Mouse (Mus musculus) CH12.LX (cell line): ENCODE results near the gene Jak1. TPM values are rescaled to one million over a fixed set of nuclear protein-coding genes. Genes with fewer than 3 reads are reported as not detected.

Source experiments
- DNase-seq: peaks from one replicate; pipeline ENCODE4 v3.0.0-alpha.2; 2013; ENCODE audit errors: extremely low read depth
- H3K27ac ChIP-seq: 2 replicates; pipeline ENCODE4 v1.5.1; 2012; ENCODE audit warnings: low read depth, mild to moderate bottlenecking, control low read depth, moderate library complexity; ENCODE audit not compliant: insufficient read depth
- H3K27me3 ChIP-seq: replicated peaks from 2 replicates; pipeline ENCODE3; 2012; ENCODE audit warnings: inconsistent platforms
- H3K36me3 ChIP-seq, 2 experiments: replicated peaks in 1 of 2; 2 replicates each; pipeline versions ENCODE3 to v1.6.1; 2012; ENCODE audit warnings: inconsistent platforms in 1 of 2, low read length in 1 of 2, mild to moderate bottlenecking in 1 of 2, mixed read lengths in 1 of 2, moderate library complexity in 1 of 2; ENCODE audit not compliant: control insufficient read depth in 1 of 2, insufficient read depth in 1 of 2
- H3K4me1 ChIP-seq, 2 experiments: 2 replicates each; pipeline ENCODE4 v1.6.1; 2012; ENCODE audit warnings: inconsistent platforms in 1 of 2, moderate library complexity in 1 of 2; ENCODE audit not compliant: insufficient read depth in 2 of 2, control insufficient read depth in 1 of 2
- H3K4me2 ChIP-seq: 2 replicates; pipeline ENCODE4 v1.6.1; 2012; ENCODE audit warnings: low read depth, mild to moderate bottlenecking, control low read depth; ENCODE audit not compliant: poor library complexity, insufficient read depth, severe bottlenecking
- H3K4me3 ChIP-seq, 3 experiments: fragments of 150-350 bp in 1 of 3; sonication (generic) in 1 of 3; replicated peaks in 1 of 3; 2 replicates each; pipeline versions ENCODE3 to v1.5.1; 2011 to 2012; ENCODE audit warnings: low read depth in 2 of 3, low read length in 2 of 3, mild to moderate bottlenecking in 2 of 3, moderate library complexity in 2 of 3, control low read depth in 1 of 3, improper control_type of control experiment in 1 of 3, inconsistent platforms in 1 of 3, mixed read lengths in 1 of 3; ENCODE audit not compliant: poor library complexity in 1 of 3
- H3K79me2 ChIP-seq: replicated peaks from 2 replicates; pipeline ENCODE4 v1.6.1; 2012; ENCODE audit warnings: mild to moderate bottlenecking, moderate library complexity; ENCODE audit not compliant: control insufficient read depth, poor library complexity, insufficient read depth, severe bottlenecking; ENCODE audit errors: extremely low read depth
- H3K9ac ChIP-seq: 2 replicates; pipeline ENCODE4 v1.6.1; 2012; ENCODE audit warnings: low read depth, mild to moderate bottlenecking, control low read depth, moderate library complexity; ENCODE audit not compliant: insufficient read depth
- H3K9me3 ChIP-seq: replicated peaks from 2 replicates; pipeline ENCODE3; 2012; ENCODE audit warnings: low read length, inconsistent platforms, mixed read lengths
- CHD1 ChIP-seq: IDR thresholded peaks from 2 replicates; pipeline ENCODE4 v1.6.1; 2012; ENCODE audit warnings: low read depth, low read length, improper control_type of control experiment, inconsistent platforms
- CHD2 ChIP-seq: IDR thresholded peaks from 2 replicates; pipeline ENCODE4 v1.6.1; 2011; ENCODE audit warnings: low read length, improper control_type of control experiment
- ELF1 ChIP-seq: IDR thresholded peaks from 2 replicates; pipeline ENCODE4 v1.6.1; 2014; ENCODE audit warnings: low read depth, mild to moderate bottlenecking, inconsistent platforms, low read length, improper control_type of control experiment
- EP300 ChIP-seq: IDR thresholded peaks from 2 replicates; pipeline ENCODE4 v1.6.1; 2011; ENCODE audit warnings: low read length, improper control_type of control experiment
- HCFC1 ChIP-seq: IDR thresholded peaks from 2 replicates; pipeline ENCODE4 v1.6.1; 2012; ENCODE audit warnings: low read depth, mild to moderate bottlenecking, inconsistent platforms, low read length, improper control_type of control experiment
- JUN ChIP-seq: IDR thresholded peaks from 2 replicates; pipeline ENCODE4 v1.6.1; 2011; ENCODE audit warnings: low read depth, mild to moderate bottlenecking, low read length, improper control_type of control experiment, moderate library complexity; ENCODE audit not compliant: insufficient read depth
- KAT2A ChIP-seq: IDR thresholded peaks from 2 replicates; pipeline ENCODE4 v1.6.1; 2012; ENCODE audit warnings: low read length, improper control_type of control experiment, inconsistent platforms; ENCODE audit not compliant: insufficient replicate concordance
- MAX ChIP-seq: IDR thresholded peaks from 2 replicates; pipeline ENCODE4 v1.6.1; 2011; ENCODE audit warnings: low read length, improper control_type of control experiment
- MAZ ChIP-seq: IDR thresholded peaks from 2 replicates; pipeline ENCODE4 v1.6.1; 2012; ENCODE audit warnings: low read depth, mild to moderate bottlenecking, inconsistent platforms, low read length, improper control_type of control experiment, moderate library complexity
- MXI1 ChIP-seq: IDR thresholded peaks from 2 replicates; pipeline ENCODE4 v1.6.1; 2011; ENCODE audit warnings: mild to moderate bottlenecking, low read depth, low read length, improper control_type of control experiment
- MYC ChIP-seq: IDR thresholded peaks from 2 replicates; pipeline ENCODE4 v1.6.1; 2011; ENCODE audit warnings: low read depth, mild to moderate bottlenecking, improper control_type of control experiment, low read length
- PAX5 ChIP-seq: IDR thresholded peaks from 2 replicates; pipeline ENCODE4 v1.6.1; 2012; ENCODE audit warnings: low read length, inconsistent platforms, mixed read lengths
- POLR2A ChIP-seq: IDR thresholded peaks from 2 replicates; pipeline ENCODE4 v1.6.1; 2011; ENCODE audit warnings: low read depth, mild to moderate bottlenecking, improper control_type of control experiment, low read length
- RAD21 ChIP-seq: IDR thresholded peaks from 2 replicates; pipeline ENCODE4 v1.6.1; 2011; ENCODE audit warnings: low read depth, mild to moderate bottlenecking, low read length, improper control_type of control experiment, moderate library complexity
- USF1 ChIP-seq: IDR thresholded peaks from 2 replicates; pipeline ENCODE4 v1.6.1; 2014; ENCODE audit warnings: low read depth, mild to moderate bottlenecking, inconsistent platforms, low read length, improper control_type of control experiment
- ZC3H11A ChIP-seq: IDR thresholded peaks from 2 replicates; pipeline ENCODE4 v1.6.1; 2012; ENCODE audit warnings: low read depth, mild to moderate bottlenecking, inconsistent platforms, low read length, improper control_type of control experiment
- ZKSCAN1 ChIP-seq: IDR thresholded peaks from 2 replicates; pipeline ENCODE4 v1.6.1; 2012; ENCODE audit warnings: low read depth, inconsistent platforms, low read length, improper control_type of control experiment, borderline replicate concordance
- ZNF384 ChIP-seq: IDR thresholded peaks from 2 replicates; pipeline ENCODE4 v1.6.1; 2012; ENCODE audit warnings: low read depth, low read length, improper control_type of control experiment, inconsistent platforms
- dilution Hi-C: fragments of 300-500 bp; cut with MboI; formaldehyde crosslinking; loops from 2 replicates; pipeline ENCODE4 v1.14.3; 2020; ENCODE audit warnings: low sequenced_read_pairs; ENCODE audit not compliant: extremely low pct_unique_long_range_greater_than_20kb, extremely low pct_ligation_motif_present
- in situ Hi-C: fragments of 300-500 bp; cut with MboI; formaldehyde crosslinking; loops from 3 replicates; pipeline ENCODE4 v1.14.3; 2019; ENCODE audit warnings: low sequenced_read_pairs, low pct_ligation_motif_present, low pct_unique_long_range_greater_than_20kb, mixed read lengths
- polyA plus RNA-seq: library from polyadenylated mRNA; unstranded; fragments of >175 nt; gene quantifications from 2 replicates; pipeline ENCODE4 v1.2.1, GENCODE M21; 2012; ENCODE audit warnings: low read depth; ENCODE audit not compliant: insufficient read length
- total RNA-seq, 2 experiments: library from RNA; depleted of rRNA; stranded (reverse); fragments of 300-350 nt in 1 of 2; fragments of >200 nt in 1 of 2; gene quantifications; 2 replicates each; pipeline ENCODE4 v1.2.3; 2012 to 2014

Jak1 gene
- total and polyA plus RNA-seq, 3 experiments = 28.6 to 51.4 (median 33.9) TPM

DNA sequence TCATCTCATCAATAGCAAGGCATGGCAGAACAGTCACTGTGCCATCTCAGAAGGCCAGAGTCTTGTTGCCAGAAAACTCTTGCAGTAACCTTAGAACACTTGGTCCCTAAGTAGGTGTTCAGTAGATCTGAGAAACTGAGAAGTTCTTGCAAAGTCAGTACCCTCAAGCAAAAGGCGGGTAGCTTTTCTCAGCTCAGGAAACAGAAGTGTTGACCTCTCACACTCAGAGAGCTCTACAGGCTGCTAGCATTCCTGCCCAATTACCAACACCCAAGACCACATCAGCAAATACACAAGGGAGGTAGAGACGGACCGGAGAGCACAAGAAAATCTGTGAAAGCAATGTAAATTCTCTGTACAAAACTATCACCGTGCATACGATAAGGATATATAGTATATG, 39.1 kb downstream of the Jak1 start:
- in situ Hi-C loops = no loop called here
- dilution Hi-C loops = no loop called here
- H3K36me3 ChIP-seq = no peaks in the 10 kb centered on the region
- peaks cover 7% of the 10 kb centered on the region; the same call in 1 of the 2 replicates for H3K79me2 ChIP-seq
- H3K4me1 ChIP-seq = peaks cover 0 to 33% of the 10 kb centered on the region in 2 experiments; a peak in 2 of 4 replicates
- TF ChIP-seq MXI1 = no peak
- TF ChIP-seq HCFC1 = no peak
- no peak for TF ChIP-seq MAZ
- no peak for TF ChIP-seq MYC
- no peak for TF ChIP-seq USF1
- no peak for TF ChIP-seq EP300
- no peak for TF ChIP-seq POLR2A
- no peak for TF ChIP-seq KAT2A
- TF ChIP-seq RAD21 = no peak
- no peak for TF ChIP-seq MAX
- TF ChIP-seq ZC3H11A = no peak
- TF ChIP-seq ZNF384 = no peak
- TF ChIP-seq ELF1 = no peak
- no peak for TF ChIP-seq PAX5
- TF ChIP-seq CHD1 = no peak
- no peak for TF ChIP-seq CHD2
- no peak for TF ChIP-seq ZKSCAN1
- TF ChIP-seq, all 38 proteins: peak for 0
- Histone ChIP-seq H3K27me3 (no peaks in the 10 kb centered on the region), H3K4me3 (no peak overlapping the region), H3K9ac (no peak overlapping the region), H3K27ac (no peak overlapping the region), H3K4me2 (no peak overlapping the region), H3K9me3 (no peaks in the 10 kb centered on the region)
- no peak for DNase-seq

DNA sequence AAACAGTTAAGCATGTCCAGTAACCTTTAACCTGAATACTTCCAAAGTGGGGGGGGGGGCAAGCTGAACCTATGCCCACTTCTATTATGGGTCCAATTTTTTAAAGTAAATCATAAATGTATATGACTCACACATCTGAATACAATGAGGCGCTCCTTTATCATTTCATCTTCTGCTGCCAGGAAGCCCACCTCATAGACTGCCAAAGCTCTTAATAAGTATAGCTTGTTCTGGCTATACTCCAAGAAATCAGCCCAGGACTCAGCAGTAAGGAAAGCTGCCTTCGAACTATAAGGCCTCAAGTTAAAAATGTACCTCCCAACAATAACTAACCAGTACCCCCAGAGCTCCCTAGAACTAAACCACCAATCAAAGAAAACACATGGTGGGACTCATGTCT, 44.1 kb downstream of the Jak1 start:
- Histone ChIP-seq H3K4me3 (no peak overlapping the region), H3K27ac (no peak overlapping the region), H3K36me3 (peaks cover 0 to 12% of the 10 kb centered on the region in 2 experiments), H3K27me3 (no peaks in the 10 kb centered on the region), H3K9ac (no peak overlapping the region), H3K4me2 (no peak overlapping the region), H3K9me3 (no peaks in the 10 kb centered on the region), H3K79me2 (peaks cover 12% of the 10 kb centered on the region; the same call in 1 of the 2 replicates), H3K4me1 (peaks cover 5 to 53% of the 10 kb centered on the region in 2 experiments)
- DNase-seq = no peak
- TF ChIP-seq EP300 (no peak), RAD21 (no peak), JUN (no peak)
- dilution Hi-C loops = no loop called here
- in situ Hi-C loops = no loop called here
